Mouse (Mus musculus) heart, postnatal 36 days (tissue): ENCODE results near the gene Zfp385b. TPM values are rescaled to one million over a fixed set of nuclear protein-coding genes. Genes with fewer than 3 reads are reported as not detected.
A peak's percentile ranks its signal among the peaks of the same experiment; 100 is the strongest.

ENCODE experiments used
- DNase-seq, 2 experiments: peaks; one replicate each; pipeline ENCODE4 v3.0.0; 2021 to 2022
- intact Hi-C: fragments of 180-260 bp; cut with DNase I; formaldehyde crosslinking; loops from one replicate; pipeline ENCODE4 v1.15.1; 2025
- total RNA-seq, 2 experiments: library from RNA; stranded (reverse); gene quantifications; 2 replicates each; pipeline ENCODE4 v1.2.3; 2021

Zfp385b gene
- total RNA-seq, 2 experiments from 2014 or later: 8.7 to 9.7 TPM

DNA sequence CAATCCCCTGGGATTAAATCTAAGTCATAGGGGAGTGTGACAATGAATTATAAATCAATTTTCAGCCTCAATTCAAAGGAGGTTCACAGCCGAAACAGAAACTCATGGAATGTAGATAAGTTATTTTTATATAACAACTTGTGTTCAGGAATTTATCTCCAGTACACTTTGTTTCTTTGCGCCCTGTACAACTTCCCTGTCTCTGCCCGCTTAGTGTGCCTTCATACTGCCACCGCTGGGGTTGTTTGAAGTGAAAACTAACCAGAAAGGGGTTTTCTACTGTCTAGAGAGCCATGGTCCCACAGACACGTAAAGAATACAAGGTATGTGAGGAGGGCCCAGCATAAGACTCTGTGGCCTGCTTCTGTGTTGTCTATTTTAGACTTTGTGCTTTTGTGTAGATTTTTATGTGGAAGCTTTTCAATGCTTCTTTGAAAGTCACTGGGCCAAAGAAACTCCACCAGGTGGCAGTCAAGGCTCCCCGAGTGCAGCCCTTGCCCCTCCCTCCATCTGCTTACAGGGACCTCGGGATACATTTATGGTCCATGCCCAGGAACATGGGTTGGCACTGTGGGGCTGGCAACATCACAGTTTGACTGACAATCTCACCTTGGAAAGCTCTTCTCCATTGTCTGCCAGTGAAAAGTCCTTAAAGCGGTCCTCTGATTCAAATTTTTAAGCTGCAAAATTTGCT is 23.4 kb downstream of the Zfp385b start:
- intact Hi-C loops: loop anchor here (5.0 kb wide), 1 partner anchor 226 kb away; no protein-coding TSS in a partner anchor

DNA sequence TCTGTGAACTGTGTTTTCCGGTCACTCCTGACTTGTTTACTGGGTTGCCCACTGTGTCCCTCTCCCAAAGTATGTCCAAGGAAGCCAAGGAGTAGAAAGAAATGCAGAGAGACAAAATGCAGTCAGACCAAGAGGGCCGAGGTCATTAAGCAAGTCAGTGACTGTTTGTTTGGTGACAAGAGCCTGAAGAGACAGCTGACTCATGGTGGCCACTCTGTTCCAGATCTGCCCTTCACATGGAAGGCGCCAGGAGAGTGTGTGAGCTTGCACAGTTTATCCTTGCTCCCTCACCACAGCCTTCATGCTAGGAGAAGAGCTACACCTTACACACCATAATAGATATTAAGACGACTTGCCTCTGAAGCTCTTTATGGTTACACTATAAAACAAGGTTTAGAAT is 28.6 kb downstream of the Zfp385b start:
- intact Hi-C loops: no loop called here
- no peak for DNase-seq

More for the DNA sequence above, 23.4 kb downstream of the Zfp385b start:
- DNase-seq: peak; percentile 28 to 32

DNA sequence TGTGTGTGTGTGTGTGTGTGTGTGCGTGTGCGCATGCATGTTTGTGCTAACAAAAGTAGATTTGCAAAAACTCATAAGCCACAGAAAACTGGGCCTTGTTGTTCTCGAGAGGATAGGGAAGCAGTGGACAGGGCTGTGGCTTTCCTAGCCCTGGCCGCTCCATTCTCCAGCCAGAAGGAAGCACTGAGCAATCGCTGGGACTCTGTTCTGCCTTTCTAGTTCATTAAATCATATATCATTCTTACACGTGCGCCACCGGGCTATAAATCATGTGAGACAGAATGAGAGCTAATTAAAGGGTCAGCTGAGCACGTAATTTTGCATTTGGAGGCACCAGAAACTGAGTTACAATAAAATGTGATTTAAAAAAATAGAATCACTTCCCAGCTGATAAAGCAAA is 29.1 kb downstream of the Zfp385b start:
- DNase-seq: no peak
- intact Hi-C loops: no loop called here

DNA sequence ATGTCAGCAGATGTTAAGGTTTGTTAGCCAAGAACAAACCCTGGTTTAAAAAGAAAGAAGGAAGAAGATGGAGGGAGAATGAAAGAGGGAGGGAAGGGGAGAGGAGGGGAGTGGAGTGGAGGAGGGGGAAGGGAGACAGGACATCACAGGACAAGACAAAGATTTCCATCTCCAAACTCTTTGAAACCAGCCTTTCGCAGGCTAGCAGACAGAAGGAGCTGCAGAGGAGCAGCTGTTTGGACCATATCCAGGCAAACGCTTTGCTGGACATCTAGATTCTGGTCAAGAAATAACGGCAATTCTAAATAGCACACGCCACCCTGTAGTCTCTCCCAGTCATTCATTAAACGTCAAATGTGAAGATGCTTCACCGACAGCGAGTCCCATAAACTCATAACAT is 38.0 kb downstream of the Zfp385b start:
- no peak for DNase-seq
- intact Hi-C loops: no loop called here

DNA sequence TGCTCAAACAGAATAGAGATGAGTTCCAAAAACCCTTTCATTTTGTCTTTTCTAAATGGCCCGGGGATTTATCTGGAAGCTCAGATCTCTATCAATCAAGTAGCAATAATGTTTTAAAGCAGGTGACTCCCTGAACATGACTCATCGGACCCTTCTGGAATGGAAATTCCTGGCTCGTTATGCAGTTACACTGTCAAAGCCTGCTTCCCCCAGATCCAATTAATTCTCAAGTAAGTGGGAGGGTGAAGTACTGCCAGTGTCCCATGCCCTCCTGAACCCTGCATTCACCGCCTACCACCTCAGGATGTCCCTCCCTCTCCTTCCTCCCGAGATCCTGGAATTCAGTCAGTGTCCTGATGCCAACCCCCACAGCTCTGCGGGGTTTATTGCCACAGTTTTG is 41.7 kb downstream of the Zfp385b start:
- no peak for DNase-seq
- intact Hi-C loops: no loop called here

DNA sequence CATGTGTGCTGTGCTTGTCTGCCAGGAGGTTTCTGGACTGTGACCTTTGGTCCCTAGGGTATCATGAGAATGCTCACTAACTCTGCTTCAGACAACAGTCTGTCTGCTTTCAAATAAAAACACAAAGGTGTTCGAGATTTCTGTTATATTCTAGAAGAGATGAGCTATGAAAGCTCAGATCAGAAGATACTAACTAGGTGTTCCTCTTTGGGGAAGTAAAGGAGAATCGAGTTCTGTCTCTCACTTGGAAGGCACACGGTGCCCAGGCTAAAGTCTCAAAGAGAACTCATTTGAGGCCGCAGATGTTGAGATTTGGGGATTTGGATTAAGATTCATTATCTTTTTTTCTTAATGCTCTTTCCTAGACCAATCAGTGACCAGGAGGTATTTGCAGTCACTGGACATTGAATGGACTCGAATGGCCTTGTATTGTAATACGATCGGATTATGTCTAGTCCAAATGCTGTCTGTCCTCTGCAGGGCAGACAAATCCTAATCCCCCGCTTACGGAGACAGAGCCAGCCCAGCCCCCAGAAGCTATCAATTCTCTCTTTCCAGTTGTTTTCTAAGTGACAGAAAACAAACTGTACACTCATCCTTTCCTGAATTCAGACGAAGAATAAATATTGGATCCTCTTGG is 42.3 kb downstream of the Zfp385b start:
- intact Hi-C loops: no loop called here
- no peak for DNase-seq

DNA sequence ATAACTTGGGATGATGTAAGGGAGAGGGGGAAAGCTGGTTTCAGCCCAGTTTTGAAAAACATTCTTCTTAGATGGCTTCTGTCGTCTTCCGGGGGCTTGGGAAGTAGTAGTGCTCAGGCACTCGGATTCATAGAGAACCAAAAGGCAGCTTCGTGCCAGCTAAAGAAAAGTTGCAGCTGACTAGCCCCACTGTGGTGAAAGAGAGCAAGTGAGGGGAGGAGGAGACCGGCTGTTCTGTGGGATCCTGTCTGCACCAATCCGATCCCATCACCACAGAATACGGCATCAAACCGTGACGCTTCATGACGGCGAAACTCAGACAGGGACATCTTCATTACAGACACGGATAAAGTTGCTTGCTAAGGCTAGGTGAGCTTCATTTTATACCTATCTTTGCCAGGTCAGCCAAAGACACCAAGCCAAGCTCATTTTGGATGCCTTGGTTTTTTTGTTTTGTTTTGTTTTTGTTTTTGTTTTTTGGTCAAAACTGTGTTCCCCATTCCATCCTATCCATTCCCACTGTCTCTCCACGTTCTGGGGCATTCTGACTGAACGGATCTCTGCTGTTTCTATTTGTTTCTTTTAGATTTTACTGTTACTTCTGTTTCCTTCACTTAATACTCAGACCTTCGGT is 44.1 kb downstream of the Zfp385b start:
- intact Hi-C loops: no loop called here
- no peak for DNase-seq

DNA sequence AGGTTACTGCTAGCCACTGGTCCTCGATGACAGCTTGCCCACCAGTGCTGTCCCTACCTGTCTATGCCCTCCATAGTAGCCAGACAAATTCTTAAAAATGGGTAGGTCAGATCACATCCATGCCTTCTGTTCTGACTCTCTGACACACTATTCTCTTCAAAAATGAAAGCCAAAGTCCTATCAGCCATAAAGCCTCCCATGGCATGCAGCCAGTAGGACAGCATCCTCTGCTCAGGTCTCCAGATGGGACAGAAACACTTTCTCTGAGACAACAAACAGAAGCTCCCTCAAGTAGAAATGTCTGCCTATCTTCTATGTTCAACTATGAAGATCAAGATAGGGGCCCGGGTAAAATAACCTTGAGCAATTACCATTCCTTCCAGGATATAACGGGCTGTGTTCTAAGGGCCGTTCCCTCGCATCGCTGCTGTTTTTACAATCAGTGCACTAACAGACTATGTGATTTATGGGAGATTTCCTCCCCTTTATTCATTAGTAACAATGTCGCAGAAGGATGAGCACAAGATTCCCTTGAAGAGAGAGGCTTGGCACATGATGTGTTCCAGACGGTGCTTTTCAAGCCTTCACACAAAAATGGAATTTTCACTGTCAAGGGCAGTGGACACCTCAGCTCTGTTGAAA is 49.3 kb downstream of the Zfp385b start:
- DNase-seq: no peak
- intact Hi-C loops: no loop called here

DNA sequence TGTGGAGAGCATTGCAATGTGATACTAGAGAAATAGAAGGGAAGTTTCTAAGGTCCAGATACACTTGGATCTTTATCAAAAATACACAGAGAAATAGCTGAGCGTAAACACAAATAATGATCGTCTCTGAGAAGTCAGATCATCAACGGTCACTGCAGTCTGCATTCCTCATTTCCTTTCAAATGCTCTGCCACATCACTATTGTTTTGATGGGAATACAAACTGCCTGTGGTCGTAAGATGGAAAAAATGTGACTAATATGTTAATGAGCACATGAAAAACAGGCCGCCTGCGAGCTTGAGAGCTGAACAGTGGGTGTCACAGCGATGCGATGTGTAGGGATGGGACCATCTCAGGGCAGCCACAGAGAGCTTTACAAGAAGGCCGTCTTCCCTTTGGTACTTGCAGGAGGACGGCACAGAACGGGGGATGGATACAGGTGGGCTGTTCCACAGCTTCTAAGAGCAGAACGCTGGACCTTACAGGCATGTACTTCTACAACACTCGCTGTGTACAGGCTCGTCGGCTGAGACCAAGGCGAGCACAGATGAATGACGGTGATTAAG is 51.0 kb downstream of the Zfp385b start:
- no peak for DNase-seq
- intact Hi-C loops: no loop called here

DNA sequence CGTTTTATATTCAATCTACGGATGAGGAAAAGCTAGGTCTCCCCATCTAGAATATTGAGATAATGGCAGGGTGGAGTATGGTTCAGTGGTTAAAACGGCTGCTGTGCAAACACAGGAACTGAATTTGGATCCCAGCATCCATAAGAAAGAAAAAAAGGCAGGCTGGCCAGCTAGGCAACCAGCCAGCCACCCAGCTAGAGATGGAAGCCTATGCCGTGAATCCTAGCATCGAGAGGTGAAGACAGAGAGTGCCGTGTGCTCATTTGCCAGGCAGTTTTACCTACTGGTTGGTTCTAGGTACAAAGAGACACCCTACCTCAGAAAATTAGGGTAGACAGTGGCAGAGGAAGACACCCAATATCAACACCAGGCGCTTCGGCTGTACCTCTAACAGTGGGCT is 57.5 kb downstream of the Zfp385b start:
- DNase-seq: no peak
- intact Hi-C loops: no loop called here

DNA sequence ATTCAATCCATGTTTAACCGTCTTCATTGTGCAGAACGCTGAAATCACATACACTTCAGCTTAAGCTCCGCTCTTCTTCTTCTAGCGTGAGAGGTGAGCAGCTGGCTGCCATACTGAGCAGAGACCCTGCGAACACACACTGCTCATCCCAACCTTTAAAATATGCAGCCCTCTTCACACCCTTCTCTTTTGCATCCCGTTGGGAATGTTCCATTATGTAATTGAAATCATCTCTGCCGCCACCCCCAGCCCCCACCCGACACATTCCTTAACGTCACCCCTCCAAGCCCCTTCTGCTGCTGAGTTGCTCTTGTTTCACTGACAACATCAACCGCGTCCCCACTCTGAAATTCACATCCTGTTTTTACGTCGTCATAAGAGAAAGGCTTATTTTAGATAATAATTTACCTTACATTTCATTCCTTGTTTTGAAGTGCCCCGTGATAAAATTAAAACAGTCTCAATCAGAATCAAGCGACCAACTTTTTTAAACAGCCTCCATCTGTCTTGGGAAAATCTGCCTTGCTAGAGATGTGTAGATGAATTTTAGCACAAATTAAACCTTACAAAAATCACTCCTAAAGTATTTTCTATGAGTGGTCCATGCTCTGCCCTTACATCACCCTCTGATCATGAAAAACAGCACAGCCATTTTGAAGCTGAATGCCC is 60.9 kb downstream of the Zfp385b start:
- intact Hi-C loops: no loop called here
- no peak for DNase-seq

DNA sequence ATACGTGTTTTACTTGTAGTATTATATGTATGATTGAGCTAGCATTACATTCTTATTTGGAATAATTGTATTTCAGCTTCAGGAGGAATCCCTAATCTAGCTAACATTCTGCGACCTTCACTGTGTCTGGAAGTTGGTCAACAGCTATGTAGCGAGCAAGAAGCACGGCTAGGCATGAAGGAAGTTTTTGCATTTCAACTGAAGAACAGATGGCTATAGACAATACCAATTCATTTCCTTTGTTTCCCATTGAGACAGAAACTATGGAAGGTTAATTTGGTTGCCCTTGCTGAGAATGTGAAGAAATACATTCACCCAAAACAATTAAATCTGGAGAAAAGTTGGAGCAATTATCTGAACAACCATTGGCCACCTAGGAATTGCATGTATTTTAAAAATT is 66.9 kb downstream of the Zfp385b start:
- intact Hi-C loops: no loop called here

DNA sequence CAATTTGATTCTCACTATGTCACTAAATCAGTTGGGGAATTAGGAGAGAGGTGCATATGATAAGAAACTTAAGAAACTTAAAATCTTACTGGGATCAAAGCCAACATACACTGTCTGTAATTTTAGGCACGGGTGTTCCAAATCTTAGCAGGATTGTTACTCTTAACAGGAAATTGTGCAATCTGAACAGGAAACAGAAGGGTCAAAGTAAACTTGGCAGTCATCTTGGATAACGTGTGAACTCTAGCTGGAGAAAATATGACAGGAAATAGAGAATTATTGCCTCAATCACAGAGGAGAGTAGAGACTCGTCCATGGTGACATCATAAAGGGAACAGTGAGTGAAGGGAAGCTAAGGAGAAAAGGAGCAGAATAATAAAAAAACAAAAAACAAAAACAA is 69.8 kb downstream of the Zfp385b start:
- intact Hi-C loops: no loop called here
- DNase-seq: no peak

More for the DNA sequence above, 66.9 kb downstream of the Zfp385b start:
- no peak for DNase-seq

DNA sequence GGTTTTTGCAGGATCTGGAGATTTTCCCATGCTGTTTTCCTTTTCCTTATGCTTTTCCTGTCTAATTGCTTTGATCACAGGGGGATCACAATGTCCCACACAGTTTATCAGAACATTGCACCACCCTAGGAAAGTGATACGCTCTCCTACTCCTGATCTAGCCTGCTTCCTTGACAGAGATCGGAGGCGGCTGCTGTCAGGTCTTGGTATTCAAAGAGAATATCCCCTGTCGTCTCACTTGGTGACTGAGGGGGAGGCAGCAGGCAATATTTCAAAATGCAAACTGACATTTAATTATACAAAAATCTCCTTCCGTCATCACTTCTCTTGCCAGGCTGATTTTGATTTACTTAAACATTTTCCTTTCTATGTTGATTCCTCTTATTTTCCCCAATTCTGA is 73.0 kb downstream of the Zfp385b start:
- DNase-seq: no peak
- intact Hi-C loops: no loop called here

DNA sequence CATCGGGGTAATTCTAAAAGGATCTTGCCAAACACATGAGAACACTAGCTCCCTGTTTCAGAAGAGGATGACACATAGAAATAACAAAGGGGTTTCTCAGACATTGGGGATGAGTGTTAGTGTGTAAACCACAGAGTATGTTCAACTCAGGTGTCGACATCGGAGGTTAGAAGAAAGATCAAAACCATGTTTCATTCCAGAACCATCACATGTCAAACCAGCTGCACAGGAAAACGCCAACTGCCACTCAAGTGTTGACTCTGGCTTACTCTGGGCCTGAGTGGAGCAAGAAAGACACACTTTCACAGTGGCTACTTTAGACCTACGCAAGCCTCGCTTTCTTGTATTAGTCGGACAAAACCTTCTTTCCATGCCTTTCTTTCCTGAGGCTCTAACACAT is 74.2 kb downstream of the Zfp385b start:
- DNase-seq: no peak
- intact Hi-C loops: no loop called here

DNA sequence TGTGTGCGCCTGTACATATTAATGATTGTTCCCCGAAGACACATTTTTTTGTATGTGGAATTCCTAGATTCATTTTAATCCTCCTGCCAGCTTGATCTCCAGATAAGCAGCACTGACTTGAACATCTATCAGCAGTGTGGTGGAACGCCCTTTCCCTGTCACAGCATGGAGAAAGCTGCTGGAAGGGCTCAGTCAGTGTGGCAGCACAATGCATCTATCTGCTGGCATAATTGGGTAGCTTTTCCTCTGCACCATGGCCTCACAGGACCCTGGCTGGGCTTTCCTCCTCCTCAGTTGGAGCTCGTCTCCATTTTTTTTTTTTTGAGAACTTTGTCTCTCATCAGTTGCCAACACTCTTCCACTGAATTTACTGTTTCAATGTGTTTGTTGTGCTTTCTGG is 77.1 kb downstream of the Zfp385b start:
- intact Hi-C loops: no loop called here
- no peak for DNase-seq

DNA sequence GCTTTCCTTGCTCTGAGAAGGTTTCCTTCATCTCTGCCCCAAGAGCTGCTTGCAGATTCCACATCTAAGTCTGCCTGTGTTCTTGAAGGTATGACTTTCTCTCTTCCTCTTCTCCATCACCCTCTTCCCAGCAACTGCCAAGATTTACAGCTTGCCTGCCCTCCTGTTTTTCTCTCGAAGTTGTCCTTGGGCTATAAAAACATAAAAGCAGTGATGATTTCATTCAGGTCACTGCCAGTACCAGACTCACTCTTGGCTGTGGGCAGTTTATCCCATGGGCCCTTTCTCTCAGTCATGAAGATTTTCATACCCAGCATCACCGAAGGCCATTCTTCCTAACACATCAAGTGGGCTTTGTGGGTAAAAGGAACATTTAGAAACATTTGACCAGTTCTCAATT is 89.2 kb downstream of the Zfp385b start:
- no peak for DNase-seq
- intact Hi-C loops: no loop called here

DNA sequence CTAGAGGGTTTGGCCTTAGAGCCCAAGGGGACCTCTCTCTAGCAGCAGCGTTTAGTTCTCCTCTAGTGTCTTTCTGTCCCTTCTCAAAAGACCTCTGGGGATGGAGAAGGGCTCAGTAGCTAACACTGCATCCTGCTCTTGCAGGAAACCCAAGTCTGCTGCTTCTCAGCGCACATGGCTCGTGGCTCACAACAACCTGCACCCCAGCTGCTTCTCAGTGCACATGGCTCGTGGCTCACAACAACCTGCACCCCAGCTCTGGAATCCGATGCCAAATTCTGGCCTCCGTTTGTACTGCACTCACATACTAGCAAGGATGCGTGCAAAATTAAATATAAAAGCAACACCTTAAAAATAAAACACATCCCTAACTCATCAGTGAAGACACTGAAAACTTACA is 92.6 kb downstream of the Zfp385b start:
- intact Hi-C loops: no loop called here
- DNase-seq: no peak

DNA sequence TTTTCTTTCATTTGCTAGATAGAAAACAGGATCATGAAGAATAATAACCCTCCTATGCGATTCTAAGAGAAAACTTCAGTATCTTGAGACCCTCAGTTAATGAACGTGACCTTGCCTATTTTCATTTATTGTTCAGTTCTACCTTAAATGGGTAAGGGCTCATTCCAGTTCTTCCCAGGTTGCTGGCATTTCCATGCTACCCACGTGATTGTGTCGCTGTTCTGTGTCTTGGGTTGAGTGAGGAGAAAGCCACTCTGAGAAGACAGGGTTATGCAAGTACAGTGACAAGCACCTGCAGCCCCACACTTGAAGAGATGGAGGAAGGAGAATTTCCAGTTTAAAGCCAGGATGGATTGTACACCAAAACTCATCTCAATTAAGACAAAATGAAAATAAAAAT is 98.6 kb downstream of the Zfp385b start:
- DNase-seq: no peak
- intact Hi-C loops: no loop called here

DNA sequence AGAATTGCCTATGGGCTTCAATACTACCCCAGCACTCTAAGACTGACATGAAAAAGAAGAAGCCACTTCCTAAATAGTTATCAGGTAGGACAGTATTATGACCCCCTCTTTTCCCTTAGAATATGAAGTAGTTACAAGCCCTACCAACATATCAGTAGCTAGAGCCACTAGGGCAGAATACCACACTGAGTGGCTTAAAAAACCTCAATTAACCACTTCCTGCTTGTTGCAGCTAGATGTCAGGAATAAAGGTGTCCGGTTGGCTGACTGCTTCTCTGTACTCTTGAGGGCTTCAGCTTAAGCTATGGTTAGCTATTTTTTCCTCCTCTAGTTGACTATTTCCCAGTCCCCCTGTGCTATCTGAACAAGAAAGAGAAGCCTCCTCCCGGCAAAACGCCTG is 103.1 kb downstream of the Zfp385b start:
- intact Hi-C loops: no loop called here
- no peak for DNase-seq

DNA sequence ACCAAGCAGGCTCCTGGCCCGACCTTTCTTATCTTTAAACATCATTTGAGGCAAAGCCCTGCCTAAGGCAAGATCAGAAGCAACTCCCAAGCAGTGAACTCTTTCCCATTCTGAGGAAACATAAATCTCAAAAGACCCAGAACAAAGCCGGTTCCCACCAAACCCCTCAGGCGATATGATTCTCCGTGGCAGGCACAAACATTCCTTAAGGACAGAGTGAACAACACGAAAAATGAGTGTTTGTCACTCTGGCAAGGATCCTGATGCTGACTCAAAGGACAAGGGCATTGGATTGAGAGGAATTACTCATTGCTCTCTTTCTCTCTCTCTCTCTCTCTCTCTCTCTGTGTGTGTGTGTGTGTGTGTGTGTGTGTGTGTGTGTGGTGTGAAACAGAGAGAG is 105.6 kb downstream of the Zfp385b start:
- no peak for DNase-seq
- intact Hi-C loops: loop anchor here (5.0 kb wide), 1 partner anchor 308 kb away; no protein-coding TSS in a partner anchor
